Mouse (Mus musculus) T-helper 1 cell (primary cell): ENCODE measurements around the gene E430018J23Rik.
"Not testable (repeated sequence)": the region's sequence is repeated elsewhere in the genome, so short reads cannot be mapped to it uniquely, and the experiment has no call there.

ENCODE experiments used
- in situ Hi-C: fragments of 300-600 bp; cut with MboI, MseI; formaldehyde crosslinking; loops from one replicate; pipeline ENCODE4 v1.15.1; 2025; ENCODE audit warnings: high pct_unique_total_duplicates

Gene E430018J23Rik

DNA sequence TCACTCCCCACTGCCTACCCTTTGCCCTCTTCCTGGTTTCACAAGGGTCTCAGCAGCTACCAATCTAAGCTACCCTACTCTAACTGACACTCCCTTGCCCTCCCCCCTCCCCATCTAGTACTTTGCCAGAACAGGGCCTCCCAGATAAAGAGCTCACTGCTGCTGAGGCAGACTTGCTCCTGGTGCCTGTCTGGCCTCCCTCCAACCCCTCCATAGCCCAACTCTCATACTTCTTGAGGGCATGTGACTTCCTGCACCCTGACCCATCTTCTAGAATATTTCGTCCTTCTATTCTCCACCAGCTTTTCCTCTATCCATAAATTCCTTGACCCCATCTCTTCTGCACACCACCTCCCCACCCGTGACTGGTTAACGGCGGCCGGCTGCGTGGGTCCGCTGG lies 50.5 kb downstream of the E430018J23Rik start:
- in situ Hi-C loops = no loop called here

DNA sequence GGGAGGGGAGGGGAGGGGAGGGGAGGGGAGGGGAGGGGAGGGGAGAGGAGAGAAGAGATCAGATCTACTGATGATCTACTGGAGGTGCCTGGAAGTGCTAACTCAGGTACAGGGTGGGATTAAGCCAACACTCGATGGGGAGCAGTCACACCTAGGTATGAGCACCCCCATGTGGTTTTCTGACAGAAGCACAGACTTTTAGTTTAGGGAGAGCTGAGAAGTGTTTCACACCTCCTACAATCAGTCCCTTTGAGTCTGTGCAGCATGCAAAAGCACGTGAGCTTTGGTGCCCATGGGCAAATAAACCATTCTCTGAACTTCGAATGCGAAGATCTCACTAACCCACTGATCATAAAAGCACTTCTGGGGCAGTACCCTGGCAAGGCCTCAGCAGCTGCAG lies 51.1 kb downstream of the E430018J23Rik start:
- in situ Hi-C loops = no loop called here

DNA sequence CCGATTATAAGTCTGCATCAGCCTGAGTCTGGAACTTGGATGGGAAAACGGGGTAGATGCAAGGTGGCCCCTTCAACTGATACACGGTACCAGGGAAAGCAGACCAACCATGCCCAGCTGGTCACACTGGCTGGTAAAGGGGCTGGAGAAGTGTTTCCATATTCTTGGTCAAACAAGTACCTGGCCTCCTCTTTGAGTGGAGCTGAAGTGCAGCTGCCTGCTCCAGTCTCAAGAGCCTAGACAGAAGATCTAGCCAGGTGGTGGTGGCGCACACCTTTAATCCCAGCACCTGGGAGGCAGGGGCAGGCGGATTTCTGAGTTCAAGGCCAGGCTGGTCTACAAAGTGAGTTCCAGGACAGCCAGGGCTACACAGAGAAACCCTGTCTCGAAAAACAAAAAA lies 51.6 kb downstream of the E430018J23Rik start:
- in situ Hi-C loops = not testable (repeated sequence)

DNA sequence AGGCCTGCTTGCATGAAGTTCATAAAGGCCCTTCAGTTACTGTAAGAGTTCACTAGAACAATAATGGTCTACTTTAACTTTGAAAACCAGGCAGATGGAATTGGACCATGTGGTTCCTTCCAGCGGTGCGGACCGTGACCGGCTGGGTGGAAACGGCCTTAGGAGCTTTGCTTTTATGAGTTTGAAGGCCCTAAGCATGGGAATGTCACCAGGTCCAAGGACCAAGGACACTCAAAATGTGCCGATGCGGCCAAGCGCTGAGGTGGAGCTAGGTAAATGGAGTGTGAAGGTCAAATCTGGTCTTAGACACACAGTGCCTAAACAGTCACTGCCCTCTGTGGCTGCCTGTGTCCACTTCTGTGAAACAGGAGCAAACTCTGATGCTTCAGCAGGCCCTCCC lies 52.1 kb downstream of the E430018J23Rik start:
- in situ Hi-C loops = no loop called here
